Mouse (Mus musculus) bone marrow macrophage, adult 2 months (primary cell): ENCODE data around the gene Lrrc75b. TPM values are rescaled to one million over a fixed set of nuclear protein-coding genes. Genes with fewer than 3 reads are reported as not detected.
"Not testable (repeated sequence)": the region's sequence is repeated elsewhere in the genome, so short reads cannot be mapped to it uniquely, and the experiment has no call there.

Experiments
- H3K27ac ChIP-seq: 2 replicates; pipeline ENCODE4 v1.5.1; 2012; ENCODE audit warnings: low read depth, low read length; ENCODE audit not compliant: insufficient read depth
- H3K4me1 ChIP-seq: 2 replicates; pipeline ENCODE4 v1.6.1; 2012; ENCODE audit warnings: low read length; ENCODE audit not compliant: control insufficient read depth, insufficient read depth
- H3K4me3 ChIP-seq: 2 replicates; pipeline ENCODE4 v1.5.1; 2012; ENCODE audit warnings: mild to moderate bottlenecking, low read length, moderate library complexity; ENCODE audit not compliant: insufficient read depth
- CTCF ChIP-seq: IDR thresholded peaks from 2 replicates; pipeline ENCODE4 v1.5.1; 2012; ENCODE audit warnings: low read depth, mild to moderate bottlenecking, low read length, moderate library complexity
- POLR2A ChIP-seq: IDR thresholded peaks from 2 replicates; pipeline ENCODE4 v1.6.1; 2012; ENCODE audit warnings: mild to moderate bottlenecking, low read depth, low read length, borderline replicate concordance
- polyA plus RNA-seq: library from polyadenylated mRNA; stranded (reverse); fragments of >200 nt; gene quantifications from 2 replicates; pipeline ENCODE4 v1.2.4, GENCODE M21; 2012; ENCODE audit not compliant: missing spikeins, insufficient read depth, insufficient read length

Lrrc75b gene
- polyA plus RNA-seq, 1 experiment: not detected

GRCm38 (mm10) chr10:75548486-75548885 lies 11.6 kb downstream of the Lrrc75b start:
- H3K4me1 ChIP-seq: no peaks in the 10 kb centered on the region
- TF ChIP-seq POLR2A: no peak
- TF ChIP-seq CTCF: no peak
- no peak overlapping the region for H3K27ac ChIP-seq
- H3K4me3 ChIP-seq: no peak overlapping the region

DNA sequence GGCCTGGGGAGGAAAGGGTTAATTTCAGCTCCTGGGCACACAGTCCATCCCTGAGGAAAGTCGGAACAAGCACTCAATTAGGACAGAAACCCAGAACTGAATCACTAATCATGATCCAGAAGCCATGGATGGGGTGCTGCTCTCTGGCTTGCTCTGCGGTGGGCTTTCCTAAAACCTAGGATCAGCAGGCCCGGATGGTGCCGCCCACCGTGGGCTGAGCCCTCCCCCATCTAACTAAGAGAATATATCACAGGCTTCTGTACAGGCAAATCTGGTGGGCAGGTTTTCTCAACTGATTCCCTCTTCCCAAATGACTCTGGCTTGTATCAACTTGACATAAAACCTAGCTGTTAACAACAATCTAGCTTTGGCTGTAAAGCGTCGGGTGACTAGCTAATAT lies 12.2 kb downstream of the Lrrc75b start:
- Histone ChIP-seq H3K4me1 (no peaks in the 10 kb centered on the region), H3K4me3 (no peak overlapping the region), H3K27ac (no peak overlapping the region)
- TF ChIP-seq POLR2A (no peak), CTCF (no peak)

- no peak overlapping the region for H3K27ac ChIP-seq
- TF ChIP-seq CTCF (no peak), POLR2A (no peak)
- no peak overlapping the region for H3K4me3 ChIP-seq
- peaks cover 5% of the 10 kb centered on the region for H3K4me1 ChIP-seq
Observed at GRCm38 (mm10) chr10:75536123-75536522, 24.0 kb downstream of the Lrrc75b start.

DNA sequence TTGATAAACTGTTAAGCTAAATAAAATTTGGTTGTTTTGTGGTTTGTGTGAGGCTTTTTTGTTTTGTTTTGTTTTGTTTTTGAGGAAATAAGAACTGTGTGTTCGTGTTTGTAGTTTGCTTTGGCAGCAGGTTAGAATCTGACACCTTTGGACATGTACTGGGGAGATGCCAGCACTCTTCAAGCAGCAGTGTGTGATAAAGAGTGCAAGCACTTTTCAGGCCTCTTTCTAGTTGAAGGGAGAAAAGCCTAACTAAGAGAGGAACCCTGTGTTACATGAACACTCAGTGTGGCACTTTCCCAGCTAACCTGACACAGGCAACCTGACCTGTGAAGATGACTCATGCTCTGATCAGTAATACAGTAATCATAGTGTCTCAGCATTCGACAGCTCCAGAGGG lies 24.7 kb downstream of the Lrrc75b start:
- no peak for TF ChIP-seq POLR2A
- no peak for TF ChIP-seq CTCF
- Histone ChIP-seq H3K4me1 (peaks cover 11% of the 10 kb centered on the region), H3K4me3 (no peak overlapping the region), H3K27ac (no peak overlapping the region)

- no peak overlapping the region for H3K27ac ChIP-seq
- H3K4me1 ChIP-seq: peaks cover 16% of the 10 kb centered on the region
- H3K4me3 ChIP-seq: no peak overlapping the region
- TF ChIP-seq CTCF (no peak), POLR2A (no peak)
Observed at GRCm38 (mm10) chr10:75534934-75535333, 25.2 kb downstream of the Lrrc75b start.

DNA sequence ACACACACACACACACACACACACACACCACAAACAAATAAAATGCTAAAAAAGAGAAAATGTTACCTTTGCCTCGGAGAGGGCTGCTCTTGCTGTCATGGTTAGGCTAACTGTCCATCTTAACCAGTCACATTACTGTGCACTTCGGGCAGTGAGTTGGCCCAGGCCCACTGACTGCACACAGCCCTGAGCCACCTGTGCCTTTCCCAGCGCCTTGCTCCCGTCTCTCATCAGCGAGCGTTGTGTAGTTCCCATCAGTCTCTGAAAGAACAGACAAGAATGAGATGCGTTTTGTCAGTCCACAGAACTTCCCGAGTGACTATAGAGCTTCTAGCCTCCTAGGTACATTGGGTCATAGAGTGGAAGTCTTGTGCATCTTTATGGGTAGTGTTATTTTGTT lies 25.9 kb downstream of the Lrrc75b start:
- TF ChIP-seq POLR2A (no peak), CTCF (no peak)
- Histone ChIP-seq H3K27ac (no peak overlapping the region), H3K4me3 (no peak overlapping the region), H3K4me1 (peaks cover 19% of the 10 kb centered on the region)

DNA sequence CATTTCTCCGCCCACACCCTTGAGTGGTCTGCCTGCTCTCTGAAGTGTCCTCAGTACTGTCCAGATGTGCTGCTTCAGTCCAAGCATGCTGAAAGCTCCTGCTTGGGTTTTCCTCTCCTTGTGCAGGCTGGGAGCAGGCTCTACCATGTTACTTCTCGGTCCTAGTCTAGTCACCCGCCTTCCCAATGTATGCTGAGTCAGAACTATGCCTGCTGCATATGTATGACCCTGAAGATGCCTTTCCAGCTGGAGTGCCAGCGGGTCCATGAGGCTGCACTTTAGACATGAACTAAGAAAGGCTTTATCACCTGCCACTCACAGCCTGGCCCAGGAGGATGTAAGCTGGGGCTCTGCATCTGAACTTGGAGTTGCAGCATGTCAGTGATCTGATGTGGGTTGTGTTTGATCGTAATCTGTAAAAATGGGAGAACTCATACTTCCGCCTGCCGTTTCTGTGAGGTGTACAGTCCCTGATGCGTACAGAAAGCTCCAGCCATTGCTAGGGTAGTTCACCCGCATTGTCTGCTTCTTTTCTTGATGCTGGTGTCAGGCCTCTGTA lies 28.5 kb downstream of the Lrrc75b start:
- Histone ChIP-seq H3K4me1 (peaks cover 19% of the 10 kb centered on the region), H3K27ac (no peak overlapping the region), H3K4me3 (no peak overlapping the region)
- TF ChIP-seq CTCF: no peak
- TF ChIP-seq POLR2A: no peak

- H3K27ac ChIP-seq: no peak overlapping the region
- no peak overlapping the region for H3K4me3 ChIP-seq
- peaks cover 19% of the 10 kb centered on the region for H3K4me1 ChIP-seq
- TF ChIP-seq CTCF (no peak), POLR2A (no peak)
Observed at GRCm38 (mm10) chr10:75530322-75530721, 29.8 kb downstream of the Lrrc75b start.

DNA sequence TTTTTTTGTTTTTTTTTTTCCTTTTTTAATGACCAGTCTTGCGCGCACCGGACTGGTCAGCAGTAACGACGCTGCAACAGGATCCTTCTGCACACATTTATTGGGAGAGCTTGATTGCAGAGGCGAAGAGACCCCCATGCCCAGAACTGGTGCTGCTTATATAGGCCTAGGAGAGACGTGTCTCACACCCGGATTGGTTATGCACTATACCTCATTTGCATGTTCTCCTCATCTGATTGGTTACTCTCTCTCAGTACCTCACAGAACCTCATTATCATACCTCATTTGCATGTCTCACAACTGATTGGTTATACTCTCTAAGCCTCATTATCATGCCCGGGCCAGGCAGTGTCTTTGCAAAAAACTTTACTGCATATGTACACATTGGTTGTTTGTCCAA lies 34.7 kb downstream of the Lrrc75b start:
- H3K4me3 ChIP-seq, H3K27ac ChIP-seq: not testable (repeated sequence)
- peaks cover 12% of the 10 kb centered on the region for H3K4me1 ChIP-seq

DNA sequence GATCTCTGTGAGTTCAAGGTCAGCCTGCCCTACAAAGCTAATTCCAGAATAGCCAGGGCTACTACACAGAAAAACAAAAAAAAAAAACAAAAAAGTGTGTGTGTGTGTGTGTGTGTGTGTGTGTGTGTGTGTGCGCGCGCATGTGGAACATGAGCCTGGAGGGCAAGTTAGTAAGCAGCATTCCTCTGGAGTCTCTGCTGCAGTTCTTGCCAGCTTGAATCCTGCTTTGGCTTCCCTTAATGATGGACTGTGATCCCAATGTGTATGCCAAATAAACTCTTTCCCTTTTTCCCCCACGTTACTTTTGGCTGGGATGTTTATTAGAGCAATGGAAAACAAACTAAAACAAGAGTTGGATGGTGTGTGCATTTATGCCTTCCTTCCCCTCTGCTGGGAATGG lies 38.5 kb downstream of the Lrrc75b start:
- H3K4me1 ChIP-seq: peaks cover 19% of the 10 kb centered on the region
- no peak overlapping the region for H3K27ac ChIP-seq
- TF ChIP-seq CTCF: no peak
- no peak overlapping the region for H3K4me3 ChIP-seq

GRCm38 (mm10) chr10:75520581-75520980 lies 39.5 kb downstream of the Lrrc75b start:
- Histone ChIP-seq H3K4me1 (peaks cover 24% of the 10 kb centered on the region), H3K4me3 (no peak overlapping the region), H3K27ac (no peak overlapping the region)
- TF ChIP-seq POLR2A: no peak
